Mouse (Mus musculus) intestine, embryonic 16.5 days (tissue): ENCODE data around the gene Olfr1124. TPM values are rescaled to one million over a fixed set of nuclear protein-coding genes. Genes with fewer than 3 reads are reported as not detected.

Experiments used
- ATAC-seq: fragments of 200-750 bp; cut with Nextera tagmentation; 2 replicates; pipeline ENCODE4 v1.8.0; 2017; ENCODE audit warnings: moderate TSS enrichment, moderate library complexity
- H3K27ac ChIP-seq: fragments of 300-500 bp; sonication (generic); 2 replicates; pipeline ENCODE4 v1.5.1; 2014; ENCODE audit warnings: mild to moderate bottlenecking, low read length
- H3K27me3 ChIP-seq: fragments of 300-500 bp; sonication (generic); replicated peaks from 2 replicates; pipeline ENCODE4 v1.6.1; 2014; ENCODE audit warnings: low read length, control low read depth, mixed read lengths; ENCODE audit not compliant: control insufficient read depth, insufficient read depth
- H3K36me3 ChIP-seq: fragments of 300-500 bp; sonication (generic); 2 replicates; pipeline ENCODE4 v1.6.1; 2014; ENCODE audit warnings: low read length, control low read depth; ENCODE audit not compliant: control insufficient read depth, insufficient read depth
- H3K4me1 ChIP-seq: fragments of 300-500 bp; sonication (generic); 2 replicates; pipeline ENCODE4 v1.6.1; 2014; ENCODE audit warnings: low read length, control low read depth, mixed read lengths; ENCODE audit not compliant: control insufficient read depth, insufficient read depth
- H3K4me2 ChIP-seq: fragments of 300-500 bp; sonication (generic); 2 replicates; pipeline ENCODE4 v1.6.1; 2014; ENCODE audit warnings: low read depth, low read length, control low read depth
- H3K4me3 ChIP-seq: fragments of 300-500 bp; sonication (generic); 2 replicates; pipeline ENCODE4 v1.5.1; 2014; ENCODE audit warnings: mild to moderate bottlenecking, low read length
- H3K9ac ChIP-seq: fragments of 300-500 bp; sonication (generic); 2 replicates; pipeline ENCODE4 v1.6.1; 2014; ENCODE audit warnings: low read depth, low read length
- H3K9me3 ChIP-seq: fragments of 300-500 bp; sonication (generic); 2 replicates; pipeline ENCODE4 v1.6.1; 2016; ENCODE audit warnings: low read length, control low read depth; ENCODE audit not compliant: control insufficient read depth
- WGBS: fragments of 180-500 bp; shearing (Covaris S2); extraction: QIAGEN DNeasy Blood & Tissue Kit; methylation state at CpG from one replicate; pipeline ENCODE4 v1.1.7; 2014; 5-methylcytosine and 5-hydroxymethylcytosine counted together
- polyA plus RNA-seq: library from polyadenylated mRNA; unstranded; fragments of >200 nt; fragmentation: Nextera tagmentation; extraction: Ambion mirVana; gene quantifications from 2 replicates; pipeline ENCODE4 v1.2.1, GENCODE M21; 2015

Olfr1124 gene
- polyA plus RNA-seq, 1 experiment from 2014 or later, result not detected

DNA sequence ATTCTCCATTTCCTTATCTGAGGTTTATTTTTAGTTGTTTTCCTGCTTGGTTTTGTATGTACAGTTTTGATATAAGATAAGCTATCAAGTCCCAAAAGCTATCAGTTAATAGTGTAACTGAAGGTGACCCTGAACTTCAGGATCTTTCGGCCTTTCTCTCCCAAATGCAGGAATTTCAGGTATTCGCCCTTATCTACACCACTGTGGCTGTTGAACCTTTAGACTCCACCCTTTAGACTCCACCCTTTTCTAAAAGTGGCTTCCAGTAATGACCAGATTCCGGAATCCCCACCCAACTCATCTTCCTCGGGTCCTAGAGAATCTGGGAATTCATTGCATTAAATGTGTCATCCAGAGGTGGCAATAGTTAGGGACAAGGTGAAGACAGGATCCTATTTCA is 51.1 kb downstream of the Olfr1124 start:
- 80% methylated on average over 4 of the region's 4 CpGs for WGBS

DNA sequence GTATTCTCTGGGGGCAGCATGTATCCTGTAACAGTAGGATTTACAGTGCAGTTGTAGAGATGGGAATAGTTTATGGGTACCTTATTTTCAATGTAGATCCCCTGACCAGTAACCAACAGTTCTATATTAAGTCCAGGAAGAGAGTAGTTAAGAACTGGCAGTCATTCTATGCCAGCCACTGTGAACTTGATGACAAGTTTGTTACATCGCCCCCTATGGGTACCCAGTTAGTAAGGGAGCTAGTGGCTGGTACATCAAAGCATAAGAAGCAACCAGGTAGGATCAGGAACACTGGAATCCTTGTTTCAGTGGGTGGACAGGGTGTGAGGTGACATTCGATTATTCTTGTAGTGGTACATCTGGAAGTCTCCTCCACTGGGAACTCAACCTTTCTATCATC is 52.2 kb downstream of the Olfr1124 start:
- no peak for ATAC-seq
- Histone ChIP-seq H3K36me3 (no peaks in the 10 kb centered on the region), H3K4me2 (no peak overlapping the region)

More for the DNA sequence above, 51.1 kb downstream of the Olfr1124 start:
- no peak overlapping the region for H3K4me3 ChIP-seq
- no peak overlapping the region for H3K27ac ChIP-seq
- no peak overlapping the region for H3K9ac ChIP-seq
- ATAC-seq, result no peak
- H3K9me3 ChIP-seq, result no peaks in the 10 kb centered on the region
- H3K4me2 ChIP-seq, result no peak overlapping the region
- H3K4me1 ChIP-seq, result no peaks in the 10 kb centered on the region
- no peaks in the 10 kb centered on the region for H3K36me3 ChIP-seq
- H3K27me3 ChIP-seq, result no peaks in the 10 kb centered on the region

More for the DNA sequence above, 52.2 kb downstream of the Olfr1124 start:
- Histone ChIP-seq H3K9me3 (no peaks in the 10 kb centered on the region), H3K27ac (no peak overlapping the region), H3K4me1 (no peaks in the 10 kb centered on the region), H3K27me3 (no peaks in the 10 kb centered on the region), H3K9ac (no peak overlapping the region), H3K4me3 (no peak overlapping the region)
- WGBS, result 77% methylated on average over 2 of the region's 2 CpGs

Other genes with a start within 250 kb of the Olfr1124 start
- gene Olfr1112, start 242.5 kb upstream of the Olfr1124 start, polyA plus RNA-seq, result not detected in 2 replicates
- gene Olfr1113, start 221.3 kb upstream of the Olfr1124 start, polyA plus RNA-seq, result not detected in 2 replicates
- gene Olfr1115, start 182.3 kb upstream of the Olfr1124 start, polyA plus RNA-seq, result not detected in 2 replicates
- gene Olfr1116, start 162.7 kb upstream of the Olfr1124 start, polyA plus RNA-seq, result not detected in 2 replicates
- gene Olfr1118, start 122.7 kb upstream of the Olfr1124 start, polyA plus RNA-seq, result not detected in 2 replicates
- not detected in 2 replicates for gene Olfr1120, start 75.5 kb upstream of the Olfr1124 start, polyA plus RNA-seq
- not detected in 2 replicates for gene Olfr1121, start 60.4 kb upstream of the Olfr1124 start, polyA plus RNA-seq
- gene Olfr1122, start 44.4 kb upstream of the Olfr1124 start, polyA plus RNA-seq, result not detected in 2 replicates
- not detected in 2 replicates for gene Olfr1123, start 13.6 kb upstream of the Olfr1124 start, polyA plus RNA-seq
- gene Olfr1126, start 23.7 kb downstream of the Olfr1124 start, polyA plus RNA-seq, result not detected in 2 replicates
- not detected in 2 replicates for gene Pramel7, start 66.8 kb downstream of the Olfr1124 start, polyA plus RNA-seq
- gene Pramel6, start 76.3 kb downstream of the Olfr1124 start, polyA plus RNA-seq, result not detected in 2 replicates
- not detected in 2 replicates for gene Olfr153, start 101.5 kb downstream of the Olfr1124 start, polyA plus RNA-seq
- not detected in 2 replicates for gene Olfr1128, start 115.3 kb downstream of the Olfr1124 start, polyA plus RNA-seq
- gene Olfr1129, start 143.6 kb downstream of the Olfr1124 start, polyA plus RNA-seq, result not detected in 2 replicates
- gene Olfr1130, start 175.9 kb downstream of the Olfr1124 start, polyA plus RNA-seq, result not detected in 2 replicates
- not detected in 2 replicates for gene Olfr1131, start 196.8 kb downstream of the Olfr1124 start, polyA plus RNA-seq
- not detected in 2 replicates for gene Olfr1132, start 207.3 kb downstream of the Olfr1124 start, polyA plus RNA-seq
- gene Olfr1133, start 217.1 kb downstream of the Olfr1124 start, polyA plus RNA-seq, result not detected in 2 replicates
- not detected in 2 replicates for gene Olfr1134, start 228.2 kb downstream of the Olfr1124 start, polyA plus RNA-seq
- gene Olfr1135, start 243.4 kb downstream of the Olfr1124 start, polyA plus RNA-seq, result not detected in 2 replicates